Mouse (Mus musculus) brain, embryonic 14.5 days (tissue): ENCODE data around the gene Akap13. TPM values are rescaled to one million over a fixed set of nuclear protein-coding genes. Genes with fewer than 3 reads are reported as not detected.

Experiments used
- DNase-seq: peaks from one replicate; pipeline ENCODE4 v3.0.0-alpha.2; 2011; ENCODE audit warnings: low read depth
- CTCF ChIP-seq: fragments of 200-500 bp; IDR thresholded peaks from 2 replicates; pipeline ENCODE4 v1.5.1; 2012; ENCODE audit warnings: inconsistent platforms, mild to moderate bottlenecking, moderate library complexity, borderline replicate concordance; ENCODE audit not compliant: insufficient read depth, insufficient read length; ENCODE audit errors: extremely low read depth
- POLR2A ChIP-seq: fragments of 200-500 bp; IDR thresholded peaks from 2 replicates; pipeline ENCODE4 v1.6.1; 2012; ENCODE audit warnings: mild to moderate bottlenecking, inconsistent platforms, borderline replicate concordance; ENCODE audit not compliant: poor library complexity, insufficient read depth, insufficient read length, severe bottlenecking; ENCODE audit errors: extremely low read depth
- polyA plus RNA-seq: library from polyadenylated mRNA; depleted of rRNA; stranded (reverse); fragments of >200 nt; gene quantifications from 2 replicates; pipeline ENCODE4 v1.2.3, GENCODE M21; 2012

Gene Akap13
- polyA plus RNA-seq, 1 experiment, result 11.5 TPM

GRCm38 (mm10) chr7:75620976-75621375 is 165.6 kb downstream of the Akap13 start:
- TF ChIP-seq CTCF, result no peak
- no peak for TF ChIP-seq POLR2A
- no peak for DNase-seq

- no peak for DNase-seq
- TF ChIP-seq POLR2A (no peak), CTCF (no peak)
Observed at GRCm38 (mm10) chr7:75627831-75628230, 172.5 kb downstream of the Akap13 start.

DNA sequence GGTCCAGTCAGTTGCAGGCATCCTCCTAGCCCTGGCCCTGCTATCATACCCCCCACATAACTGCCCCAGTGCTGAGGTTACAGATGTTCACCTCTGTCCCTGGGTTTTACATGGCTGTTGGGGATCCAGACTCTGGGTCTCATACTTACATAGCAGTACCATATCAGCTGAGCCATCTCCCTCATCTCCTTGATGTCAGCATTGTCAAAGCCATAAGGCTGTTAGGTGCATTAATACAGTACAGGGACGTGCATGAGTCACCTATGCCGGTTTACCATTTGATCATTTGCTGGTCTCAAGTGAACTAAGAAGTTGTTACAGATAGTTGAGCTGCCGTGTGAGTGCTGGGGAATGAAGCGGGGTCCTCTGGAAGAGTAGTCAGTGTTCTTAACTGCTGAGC is 174.3 kb downstream of the Akap13 start:
- TF ChIP-seq CTCF (no peak), POLR2A (no peak)
- DNase-seq, result no peak

- TF ChIP-seq CTCF (no peak), POLR2A (no peak)
- no peak for DNase-seq
Observed at GRCm38 (mm10) chr7:75632941-75633340, 177.6 kb downstream of the Akap13 start.

DNA sequence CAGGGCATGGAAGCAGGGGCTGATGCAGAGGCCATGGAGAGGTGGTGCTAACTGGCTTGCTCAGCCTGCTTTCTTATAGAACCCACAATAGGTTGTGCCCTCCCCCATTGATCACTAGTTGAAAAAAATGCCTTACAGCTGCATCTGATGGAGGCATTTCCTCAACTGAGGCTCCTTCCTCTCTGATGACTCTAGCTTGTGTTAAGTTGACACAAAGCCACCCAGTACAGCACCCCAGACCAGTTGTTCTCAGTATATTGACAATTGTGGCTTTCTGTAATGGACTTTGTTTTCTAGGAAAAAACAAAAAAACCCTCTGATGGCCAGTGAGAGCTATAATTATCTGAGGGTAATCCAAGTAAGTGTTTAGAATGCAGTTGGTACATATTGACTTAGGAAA is 178.1 kb downstream of the Akap13 start:
- TF ChIP-seq CTCF, result no peak
- TF ChIP-seq POLR2A, result no peak
- DNase-seq, result no peak

DNA sequence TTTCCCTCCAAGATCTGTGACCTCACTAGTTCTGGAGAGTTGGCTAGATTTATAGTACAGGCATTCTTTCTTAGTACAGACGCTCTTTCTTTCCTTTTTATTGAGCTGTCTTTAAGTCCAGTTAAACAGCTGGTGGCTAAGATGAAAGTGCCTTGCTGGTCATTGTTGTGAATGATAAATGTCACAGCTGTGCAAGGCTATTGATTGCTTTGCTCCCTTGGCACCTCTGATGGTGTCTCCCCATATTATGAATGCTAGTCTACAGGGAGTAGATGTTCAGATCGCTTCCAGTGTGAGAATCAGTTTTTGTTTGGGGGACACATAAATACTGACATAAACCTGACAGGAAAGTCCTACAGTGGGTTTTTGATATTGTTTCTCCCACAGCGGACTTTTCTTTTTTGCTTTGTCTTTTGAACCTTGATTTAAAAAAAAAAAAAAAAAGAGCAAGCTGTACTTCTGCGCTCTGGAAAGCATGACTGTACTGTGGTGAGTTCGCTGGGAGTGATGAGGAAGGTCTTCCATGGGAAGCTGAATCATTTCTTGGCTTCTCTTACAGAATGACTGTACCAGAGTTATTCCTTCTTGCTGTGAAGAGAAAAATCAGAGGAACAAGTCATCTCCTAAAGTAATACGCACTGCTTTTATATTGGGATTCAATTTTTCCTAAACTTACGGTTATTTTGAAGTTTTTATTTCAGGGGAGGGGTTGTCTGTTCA is 178.6 kb downstream of the Akap13 start:
- TF ChIP-seq CTCF, result no peak
- DNase-seq, result no peak

GRCm38 (mm10) chr7:75638769-75639168 is 183.4 kb downstream of the Akap13 start:
- no peak for DNase-seq
- TF ChIP-seq POLR2A (no peak), CTCF (no peak)

DNA sequence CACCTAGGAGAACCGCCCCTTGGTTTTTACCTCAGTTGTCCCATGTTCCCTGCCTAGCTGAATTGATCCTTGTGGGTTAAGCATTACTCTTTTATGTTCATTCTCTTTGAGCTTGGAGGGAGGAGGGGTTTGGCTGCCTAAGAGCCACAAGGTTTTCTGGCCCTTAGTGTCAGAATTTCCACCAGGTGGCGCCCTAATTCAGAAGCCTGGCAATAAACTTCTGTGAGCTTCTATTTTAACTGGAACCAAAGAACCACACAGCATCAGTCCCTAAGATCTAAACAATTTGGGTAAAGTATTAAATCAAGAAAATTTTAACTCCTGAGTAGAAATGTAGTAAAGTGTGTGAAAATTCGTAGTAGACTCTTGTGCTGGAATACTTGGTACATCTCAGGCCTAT is 184.2 kb downstream of the Akap13 start:
- TF ChIP-seq POLR2A, result no peak
- TF ChIP-seq CTCF, result peak; percentile 69
- peak; percentile 83 for DNase-seq

- DNase-seq, result no peak
- TF ChIP-seq CTCF (no peak), POLR2A (no peak)
Observed at GRCm38 (mm10) chr7:75640074-75640473, 184.7 kb downstream of the Akap13 start.

GRCm38 (mm10) chr7:75640671-75641070 is 185.3 kb downstream of the Akap13 start:
- no peak for TF ChIP-seq CTCF
- no peak for TF ChIP-seq POLR2A
- DNase-seq, result peak; percentile 46

DNA sequence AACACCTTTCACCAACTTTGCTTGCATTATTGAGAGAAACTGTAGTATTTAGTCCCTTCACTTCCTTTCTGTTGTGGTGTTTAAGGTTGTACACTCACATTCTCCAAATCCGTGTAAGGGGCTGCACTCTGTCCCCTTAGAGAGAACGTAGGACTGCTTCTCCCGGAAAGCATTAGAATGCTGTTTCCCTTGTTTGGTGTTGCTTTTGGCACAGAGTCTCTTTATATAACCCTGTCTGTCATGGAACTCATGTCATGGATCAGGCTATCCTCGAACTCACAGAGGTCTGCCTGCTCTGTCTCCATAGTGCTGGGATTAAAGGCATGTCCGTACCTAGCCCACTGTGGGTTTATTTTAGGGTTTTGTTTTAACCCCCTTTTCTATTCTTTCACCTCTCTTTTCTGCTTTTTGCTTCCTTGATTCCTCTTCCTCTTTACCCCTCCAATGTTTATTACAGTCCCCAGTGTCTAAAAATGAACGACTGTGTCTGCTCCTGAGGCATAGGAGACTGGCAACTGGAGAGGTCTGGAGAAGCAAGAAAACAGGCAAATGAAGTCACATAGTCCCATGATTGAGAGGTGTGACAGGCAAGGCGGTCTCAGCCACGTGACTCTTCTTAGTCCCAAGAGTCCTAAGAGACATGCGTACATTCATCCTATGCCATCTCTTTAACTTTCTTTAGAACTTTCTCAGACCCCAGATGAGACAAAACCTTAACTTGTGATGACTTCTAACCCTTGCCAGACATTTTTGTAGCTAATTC is 186.3 kb downstream of the Akap13 start:
- DNase-seq, result peak; percentile 26
- TF ChIP-seq CTCF, result no peak
- no peak for TF ChIP-seq POLR2A

GRCm38 (mm10) chr7:75642178-75642777 is 186.9 kb downstream of the Akap13 start:
- peak; percentile 82 for DNase-seq
- no peak for TF ChIP-seq POLR2A
- TF ChIP-seq CTCF, result no peak
